Mouse (Mus musculus) E14TG2a.4 (cell line): ENCODE measurements around the gene Caprin1.

Experiments
- CTCF ChIP-seq: conservative IDR thresholded peaks from 2 replicates; pipeline ENCODE4 v1.5.1; 2014; ENCODE audit warnings: low read length
- NANOG ChIP-seq: IDR thresholded peaks from 2 replicates; pipeline ENCODE4 v1.6.1; 2014; ENCODE audit warnings: borderline replicate concordance, low read length, mixed read lengths

DNA sequence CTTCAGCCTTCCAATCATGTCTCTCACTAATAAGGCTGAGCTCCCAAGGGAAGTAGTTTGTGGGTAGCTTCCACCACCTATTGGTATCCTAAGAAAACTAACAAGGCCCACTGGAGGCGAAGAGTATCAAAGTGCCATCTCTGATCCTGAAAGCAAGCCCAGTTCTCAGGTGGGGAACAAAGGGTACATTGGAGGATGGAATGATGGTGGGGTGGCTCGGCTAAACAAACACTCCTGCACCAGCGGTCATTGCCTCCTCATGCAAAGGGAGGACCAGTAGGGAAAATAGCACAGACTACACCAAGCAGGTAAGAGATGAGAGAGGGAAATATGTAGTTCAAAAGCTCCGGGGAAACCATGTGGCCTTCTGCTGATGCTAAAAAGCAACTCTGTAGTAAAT is 48.8 kb upstream of the Caprin1 start:
- TF ChIP-seq CTCF (no peak), NANOG (no peak)
